22 mouse cellular contexts compared by ENCODE assay signal in genomic region chr13:73990761-73991160, GRCm38 (mm10). TPM values are rescaled to one million over a fixed set of nuclear protein-coding genes. Genes with fewer than 3 reads are reported as not detected.
A peak's percentile ranks its signal among the peaks of the same experiment; 100 is the strongest.
DNase-seq lines count a peak whose midpoint lies in the region; ATAC-seq and TF ChIP-seq lines count a peak whose summit lies in the region.
"Had no signal": no experiment of that assay in that cellular context is flagged by ENCODE, and none has a peak within 500 bp of the region (broad histone marks: within the 10 kb centered on the region; RNA-seq: fewer than 3 reads in every experiment).

No protein-coding gene starts in this region.

- peaks cover 9% of the 10 kb centered on the region for H3K4me1 ChIP-seq in heart, embryonic 12.5 days (replicated peaks)
- H3K4me1 ChIP-seq in liver, embryonic 12.5 days = peaks cover 21% of the 10 kb centered on the region
- no peaks in the 10 kb centered on the region for H3K4me1 ChIP-seq in stomach, postnatal 0 days (replicated peaks; ENCODE audit: control insufficient read depth, insufficient read depth)
- H3K4me1 ChIP-seq: forebrain, embryonic 15.5 days; midbrain, embryonic 10.5 days; neural tube, embryonic 12.5 days had no signal

- H3K4me2 ChIP-seq in heart, embryonic 12.5 days = no peak overlapping the region
- peak overlapping the region; percentile 28 for H3K4me2 ChIP-seq in liver, embryonic 12.5 days
- no peak overlapping the region for H3K4me2 ChIP-seq in stomach, postnatal 0 days (replicated peaks; ENCODE audit: low read depth)
- H3K4me2 ChIP-seq: forebrain, embryonic 15.5 days; neural tube, embryonic 12.5 days had no signal

- ATAC-seq in heart, embryonic 12.5 days (ENCODE audit: insufficient number of reproducible peaks, low FRiP score) = peak; percentile 22; the same call in 1 of the 2 replicates
- ATAC-seq in common myeloid progenitor, adult 5-6 weeks (replicated peaks; ENCODE audit: low read depth, poor library complexity, severe bottlenecking) = peak; percentile 93
- peak; percentile 93 for ATAC-seq in liver, embryonic 12.5 days
- ATAC-seq in stomach, postnatal 0 days (ENCODE audit: low FRiP score, low TSS enrichment) = peak; percentile 18; the same call in 1 of the 2 replicates
- ATAC-seq: forebrain, embryonic 15.5 days; hindbrain, embryonic 16.5 days had no signal

- no peak for TF ChIP-seq EP300 in stomach, postnatal 0 days (optimal IDR thresholded peaks at IDR 0.05)

- intact Hi-C loops in heart, postnatal 14 days (cut with DNase I) = no loop called here
- intact Hi-C loops in gastrocnemius, adult 2 months (cut with DNase I) = no loop called here

- H3K9ac ChIP-seq in heart, embryonic 12.5 days = no peak overlapping the region
- no peak overlapping the region for H3K9ac ChIP-seq in liver, embryonic 12.5 days
- H3K9ac ChIP-seq in stomach, postnatal 0 days (ENCODE audit: low read length) = no peak overlapping the region
- H3K9ac ChIP-seq: forebrain, embryonic 15.5 days; neural tube, embryonic 12.5 days had no signal

- TF ChIP-seq CTCF in stomach, postnatal 0 days (IDR thresholded peaks at IDR 0.05; ENCODE audit: low read depth) = no peak
- TF ChIP-seq CTCF in gastrocnemius, adult 2 months (IDR thresholded peaks at IDR 0.05) = no peak

- H3K27ac ChIP-seq in heart, embryonic 12.5 days (ENCODE audit: poor library complexity, severe bottlenecking) = no peak overlapping the region
- H3K27ac ChIP-seq in liver, embryonic 12.5 days = no peak overlapping the region
- no peak overlapping the region for H3K27ac ChIP-seq in stomach, postnatal 0 days (replicated peaks)
- no peak overlapping the region for H3K27ac ChIP-seq in gastrocnemius, adult 2 months
- H3K27ac ChIP-seq: forebrain, embryonic 15.5 days; midbrain, embryonic 10.5 days; neural tube, embryonic 12.5 days had no signal

- no peak overlapping the region for H3K4me3 ChIP-seq in heart, embryonic 12.5 days
- H3K4me3 ChIP-seq in liver, embryonic 12.5 days = no peak overlapping the region
- H3K4me3 ChIP-seq in stomach, postnatal 0 days (ENCODE audit: low read depth, low read length) = no peak overlapping the region
- H3K4me3 ChIP-seq in gastrocnemius, adult 2 months = no peak overlapping the region
- H3K4me3 ChIP-seq: erythroblast, embryonic 14.5 days; forebrain, embryonic 15.5 days; midbrain, embryonic 10.5 days; neural tube, embryonic 12.5 days had no signal

- 8% methylated on average over 2 of the region's 2 CpGs for whole genome bisulfite sequencing in heart, embryonic 12.5 days
- WGBS in liver, embryonic 12.5 days (ENCODE audit: insufficient replicate concordance) = 13% methylated on average over 2 of the region's 2 CpGs
- 62% methylated on average over 2 of the region's 2 CpGs for WGBS in stomach, postnatal 0 days

- H3K36me3 ChIP-seq in heart, embryonic 12.5 days = no peaks in the 10 kb centered on the region
- no peaks in the 10 kb centered on the region for H3K36me3 ChIP-seq in liver, embryonic 12.5 days
- H3K36me3 ChIP-seq in stomach, postnatal 0 days (ENCODE audit: control insufficient read depth, insufficient read depth, low read length) = no peaks in the 10 kb centered on the region
- H3K36me3 ChIP-seq: forebrain, embryonic 15.5 days; midbrain, embryonic 10.5 days; neural tube, embryonic 12.5 days had no signal

- no peaks in the 10 kb centered on the region for H3K9me3 ChIP-seq in heart, embryonic 12.5 days (replicated peaks)
- no peaks in the 10 kb centered on the region for H3K9me3 ChIP-seq in liver, embryonic 12.5 days (replicated peaks)
- no peaks in the 10 kb centered on the region for H3K9me3 ChIP-seq in stomach, postnatal 0 days (ENCODE audit: control insufficient read depth, low read length)
- H3K9me3 ChIP-seq: forebrain, embryonic 15.5 days; midbrain, embryonic 10.5 days; neural tube, embryonic 12.5 days had no signal

- DNase-seq in heart, postnatal 14 days = no peak
- no peak for DNase-seq in stomach, postnatal 0 days (ENCODE audit: low spot score)
- no peak for DNase-seq in testis, postnatal 10 days (ENCODE audit: low spot score)
- no peak for DNase-seq in gastrocnemius, adult 2 months
- DNase-seq: cerebellum, postnatal 10 days; kidney, adult 9 months; left cerebral cortex, postnatal 4 days; lung, adult 18-20 months; right cerebral cortex, postnatal 14 days; thymus, postnatal 14 days had no signal

- H3K27me3 ChIP-seq in heart, embryonic 12.5 days (replicated peaks) = no peaks in the 10 kb centered on the region
- no peaks in the 10 kb centered on the region for H3K27me3 ChIP-seq in liver, embryonic 12.5 days (replicated peaks)
- no peaks in the 10 kb centered on the region for H3K27me3 ChIP-seq in stomach, postnatal 0 days (ENCODE audit: control insufficient read depth, insufficient read depth, low read length)
- H3K27me3 ChIP-seq: forebrain, embryonic 15.5 days; neural tube, embryonic 12.5 days had no signal

RNA-seq across cellular contexts. Expression of gene Tppp, which starts 18.4 kb away (rescaled TPM):
- polyA plus RNA-seq in heart, embryonic 12.5 days (2016; fragmentation: Nextera tagmentation; extraction: Ambion mirVana) = 3.4 and 3.8 TPM in 2 replicates
- total RNA-seq in heart, postnatal 14 days (2021) = 10 to 100 TPM; 17.2 to 24.1 TPM
- total RNA-seq in common myeloid progenitor, adult 5-6 weeks (2017) = not detected in 2 replicates
- 0.32 and 0.39 TPM in 2 replicates for polyA plus RNA-seq in liver, embryonic 12.5 days (2016; fragmentation: Nextera tagmentation; extraction: Ambion mirVana)
- polyA plus RNA-seq in stomach, postnatal 0 days (2015; fragmentation: Nextera tagmentation; extraction: Ambion mirVana) = 3.0 and 3.4 TPM in 2 replicates
- 1 to 10 TPM; 4.7 to 8.6 TPM for total RNA-seq in gastrocnemius, adult 2 months (2021)
- polyA plus RNA-seq: erythroblast, embryonic 14.5 days had no signal

RNA-seq across cellular contexts. Expression of gene Zdhhc11, which starts 27.1 kb away (rescaled TPM):
- polyA plus RNA-seq in heart, embryonic 12.5 days (2016; fragmentation: Nextera tagmentation; extraction: Ambion mirVana) = not detected in 2 replicates
- total RNA-seq in heart, postnatal 14 days (2021) = not detected
- not detected in 2 replicates for total RNA-seq in common myeloid progenitor, adult 5-6 weeks (2017)
- not detected in 2 replicates for polyA plus RNA-seq in liver, embryonic 12.5 days (2016; fragmentation: Nextera tagmentation; extraction: Ambion mirVana)
- not detected in 2 replicates for polyA plus RNA-seq in stomach, postnatal 0 days (2015; fragmentation: Nextera tagmentation; extraction: Ambion mirVana)
- total RNA-seq in gastrocnemius, adult 2 months (2021) = not detected
- total RNA-seq: adrenal gland, postnatal 4 days; heart, postnatal 25 days; left cerebral cortex, postnatal 4 days had no signal
- polyA plus RNA-seq: erythroblast, embryonic 14.5 days; forebrain, embryonic 15.5 days; hindbrain, embryonic 16.5 days; midbrain, embryonic 10.5 days; neural tube, embryonic 12.5 days; spleen, adult 2 months; stomach, embryonic 16.5 days had no signal

RNA-seq across cellular contexts. Expression of gene Brd9, which starts 53.1 kb away (rescaled TPM):
- polyA plus RNA-seq in heart, embryonic 12.5 days (2016; fragmentation: Nextera tagmentation; extraction: Ambion mirVana) = 39.8 and 41.0 TPM in 2 replicates
- 10 to 100 TPM; 23.3 to 24.8 TPM for total RNA-seq in heart, postnatal 14 days (2021)
- total RNA-seq in common myeloid progenitor, adult 5-6 weeks (2017) = 71.1 and 113 TPM in 2 replicates
- 19.9 and 20.2 TPM in 2 replicates for polyA plus RNA-seq in liver, embryonic 12.5 days (2016; fragmentation: Nextera tagmentation; extraction: Ambion mirVana)
- polyA plus RNA-seq in stomach, postnatal 0 days (2015; fragmentation: Nextera tagmentation; extraction: Ambion mirVana) = 21.1 and 21.7 TPM in 2 replicates
- total RNA-seq in gastrocnemius, adult 2 months (2021) = 10 to 100 TPM in 1 of 2 experiments, 1 to 10 TPM in 1; 7.8 to 12.9 TPM

RNA-seq across cellular contexts. Expression of gene Trip13, which starts 53.2 kb away (rescaled TPM):
- 36.7 and 37.7 TPM in 2 replicates for polyA plus RNA-seq in heart, embryonic 12.5 days (2016; fragmentation: Nextera tagmentation; extraction: Ambion mirVana)
- total RNA-seq in heart, postnatal 14 days (2021) = 1 to 10 TPM in 1 of 2 experiments, under 1 TPM in 1; 0.62 to 1.4 TPM
- 41.1 and 42.8 TPM in 2 replicates for total RNA-seq in common myeloid progenitor, adult 5-6 weeks (2017)
- polyA plus RNA-seq in liver, embryonic 12.5 days (2016; fragmentation: Nextera tagmentation; extraction: Ambion mirVana) = 37.6 and 38.6 TPM in 2 replicates
- polyA plus RNA-seq in stomach, postnatal 0 days (2015; fragmentation: Nextera tagmentation; extraction: Ambion mirVana) = 9.1 and 11.0 TPM in 2 replicates
- under 1 TPM in 1 of 2 experiments, not detected in 1; 0.25 TPM for total RNA-seq in gastrocnemius, adult 2 months (2021)

Comparison
In these comparisons a context has a peak if more than half of its experiments do, and no peak if none do; other contexts are left out.
1. ATAC-seq: peak in every context shown above with its lines; median percentile 93 in common myeloid progenitor, adult 5-6 weeks; 93 in liver, embryonic 12.5 days; 22 in heart, embryonic 12.5 days; 18 in stomach, postnatal 0 days.